Mouse (Mus musculus) midbrain, embryonic 12.5 days (tissue): Measurements from ENCODE around the gene Prkcb. TPM values are rescaled to one million over a fixed set of nuclear protein-coding genes. Genes with fewer than 3 reads are reported as not detected.

Experiments used
- ATAC-seq: fragments of 200-750 bp; cut with Nextera tagmentation; 2 replicates; pipeline ENCODE4 v1.8.0; 2017; ENCODE audit warnings: low read depth, moderate TSS enrichment, moderate library complexity; ENCODE audit not compliant: low FRiP score
- H3K27ac ChIP-seq: fragments of 300-500 bp; sonication (generic); replicated peaks from 2 replicates; pipeline ENCODE4 v1.5.1; 2016; ENCODE audit warnings: mild to moderate bottlenecking
- H3K27me3 ChIP-seq: fragments of 300-500 bp; sonication (generic); 2 replicates; pipeline ENCODE4 v1.6.1; 2016; ENCODE audit warnings: mild to moderate bottlenecking
- H3K36me3 ChIP-seq: fragments of 300-500 bp; sonication (generic); 2 replicates; pipeline ENCODE4 v1.6.1; 2016
- H3K4me1 ChIP-seq: fragments of 300-500 bp; sonication (generic); 2 replicates; pipeline ENCODE4 v1.6.1; 2016
- H3K4me2 ChIP-seq: fragments of 300-500 bp; sonication (generic); replicated peaks from 2 replicates; pipeline ENCODE4 v1.6.1; 2016; ENCODE audit warnings: mild to moderate bottlenecking, moderate library complexity
- H3K4me3 ChIP-seq: fragments of 300-500 bp; sonication (generic); 2 replicates; pipeline ENCODE4 v1.5.1; 2016; ENCODE audit warnings: mild to moderate bottlenecking
- H3K9ac ChIP-seq: fragments of 300-500 bp; sonication (generic); replicated peaks from 2 replicates; pipeline ENCODE4 v1.6.1; 2016; ENCODE audit warnings: mild to moderate bottlenecking, moderate library complexity
- H3K9me3 ChIP-seq: fragments of 300-500 bp; sonication (generic); 2 replicates; pipeline ENCODE4 v1.6.1; 2016; ENCODE audit warnings: mild to moderate bottlenecking
- WGBS: fragments of 180-500 bp; shearing (Covaris S2); methylation state at CpG from one replicate; pipeline ENCODE4 v1.1.7; 2016; 5-methylcytosine and 5-hydroxymethylcytosine counted together
- polyA plus RNA-seq: library from polyadenylated mRNA; unstranded; fragments of >200 nt; fragmentation: Nextera tagmentation; extraction: Ambion mirVana; gene quantifications from 2 replicates; pipeline ENCODE4 v1.2.1, GENCODE M21; 2016

Prkcb gene
- polyA plus RNA-seq, 1 experiment from 2014 or later = 24.2 TPM

DNA sequence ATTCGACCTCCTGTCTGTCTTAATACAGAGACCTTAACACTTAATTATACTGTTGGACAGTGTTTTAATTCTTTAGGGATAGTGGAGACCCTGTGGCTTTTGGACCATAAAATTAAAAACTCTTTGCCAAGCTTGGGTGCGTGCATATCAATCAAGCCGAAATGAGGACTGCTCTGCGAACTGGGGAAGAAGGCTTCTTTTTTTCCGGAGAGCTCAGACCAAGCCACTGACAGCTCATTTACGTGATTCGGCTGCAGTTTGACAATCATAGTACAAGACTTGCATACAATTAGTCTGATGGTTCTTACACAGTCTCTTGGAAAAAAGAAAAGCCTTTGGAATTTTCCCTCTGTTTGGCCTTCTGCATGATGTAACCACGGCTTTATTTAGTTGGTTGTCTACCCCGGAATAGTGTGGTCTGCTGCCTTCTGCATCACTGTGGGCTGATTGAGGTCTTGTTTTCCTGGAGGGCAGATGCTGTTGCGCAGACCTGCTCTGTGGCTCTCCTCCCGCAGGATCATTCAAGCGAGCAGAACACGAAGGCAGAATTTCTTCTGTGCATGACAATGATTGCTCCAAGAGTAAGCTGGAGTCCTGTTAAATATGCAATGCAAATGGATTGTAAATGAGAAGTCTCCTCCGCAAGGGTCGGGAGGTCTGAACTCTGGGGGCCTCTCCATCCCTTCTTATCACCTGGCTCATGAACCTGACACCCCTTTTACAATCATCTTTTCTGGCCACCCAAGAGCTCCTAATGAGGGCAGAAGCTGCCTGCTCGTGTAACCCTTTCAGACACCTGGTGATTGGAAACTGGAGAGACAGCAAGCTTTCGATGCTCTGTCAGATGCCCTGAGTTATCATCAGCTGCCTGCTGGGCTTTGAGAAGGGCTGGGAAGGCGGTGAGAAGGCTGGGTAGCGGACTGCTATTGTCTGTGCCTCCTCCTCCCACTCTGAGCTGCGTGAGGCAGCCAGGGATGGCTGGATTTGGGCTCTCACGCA lies 189.3 kb downstream of the Prkcb start:
- Histone ChIP-seq H3K9ac (no peak overlapping the region), H3K4me3 (0 out of 2 replicates have a peak overlapping the region, but pooled peaks have one; percentile 4)

DNA sequence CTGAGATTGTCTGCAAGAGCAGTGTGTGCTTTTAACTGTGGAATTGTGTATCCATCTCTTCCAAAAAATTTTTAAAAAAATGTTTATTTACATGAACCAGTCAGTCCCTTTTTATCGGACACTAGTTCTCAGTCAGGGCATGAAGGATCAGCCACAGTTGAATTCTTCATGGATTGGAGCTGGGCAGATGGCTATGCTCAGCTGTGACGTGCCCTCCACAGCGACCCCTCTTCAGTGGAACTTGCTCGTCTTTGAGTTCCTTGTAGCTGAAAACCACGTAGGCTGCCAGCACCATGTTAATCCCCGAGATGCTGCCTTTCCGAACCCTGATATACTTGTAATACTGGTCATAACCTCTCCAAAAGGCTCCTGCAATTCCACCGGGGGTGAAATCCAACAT lies 195.4 kb downstream of the Prkcb start:
- ATAC-seq = no peak
- H3K9me3 ChIP-seq = no peaks in the 10 kb centered on the region
- H3K36me3 ChIP-seq = no peaks in the 10 kb centered on the region
- H3K4me2 ChIP-seq = no peak overlapping the region
- H3K9ac ChIP-seq = no peak overlapping the region
- no peak overlapping the region for H3K4me3 ChIP-seq
- WGBS = 64% methylated on average over 8 of the region's 8 CpGs
- H3K4me1 ChIP-seq = peaks cover 15% of the 10 kb centered on the region
- H3K27me3 ChIP-seq = 0 out of 2 replicates have a peak, but pooled peaks cover 4% of the 10 kb centered on the region
- H3K27ac ChIP-seq = no peak overlapping the region

More for the DNA sequence above, 189.3 kb downstream of the Prkcb start:
- peak overlapping the region; percentile 38 for H3K4me2 ChIP-seq
- peak; percentile 77 for ATAC-seq
- H3K9me3 ChIP-seq = peaks cover 7% of the 10 kb centered on the region
- peak overlapping the region; percentile 83 for H3K27ac ChIP-seq
- no peaks in the 10 kb centered on the region for H3K36me3 ChIP-seq
- WGBS = 6% methylated on average over 21 of the region's 21 CpGs
- peaks cover 27% of the 10 kb centered on the region for H3K4me1 ChIP-seq
- peaks cover 4% of the 10 kb centered on the region; the same call in 1 of the 2 replicates for H3K27me3 ChIP-seq

DNA sequence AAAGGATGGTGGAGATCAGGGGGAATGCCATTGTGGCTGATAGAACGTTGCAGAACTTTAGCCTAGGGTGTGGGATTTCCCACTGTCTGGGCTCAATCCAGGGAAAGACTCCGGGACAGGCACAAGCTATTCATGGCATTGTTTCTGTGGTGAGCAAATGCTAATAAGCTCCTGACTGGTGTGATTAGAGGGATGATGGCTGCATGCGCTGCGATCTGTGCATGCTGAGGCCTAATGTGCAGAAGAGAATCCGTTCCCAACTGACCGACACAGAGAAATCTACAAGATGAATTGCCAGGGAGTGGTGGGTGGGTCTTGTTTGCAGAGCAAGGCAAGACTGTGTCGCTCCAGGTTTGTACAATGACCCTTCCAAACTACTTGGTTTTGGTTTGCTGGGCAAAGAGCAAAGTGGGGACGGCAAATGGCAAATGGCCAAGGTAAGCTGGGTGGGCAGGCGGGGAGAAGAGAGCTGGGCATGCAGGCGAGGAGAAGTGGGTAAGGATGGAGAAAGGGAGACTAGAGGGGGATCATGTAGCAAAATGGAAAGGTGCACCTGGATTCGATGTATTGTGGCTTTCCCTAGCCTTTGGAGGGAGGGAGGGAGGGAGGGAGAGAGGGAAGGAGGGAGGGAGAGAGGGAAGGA lies 199.5 kb downstream of the Prkcb start:
- peaks cover 11% of the 10 kb centered on the region; the same call in 1 of the 2 replicates for H3K4me1 ChIP-seq
- H3K27me3 ChIP-seq = no peaks in the 10 kb centered on the region
- no peaks in the 10 kb centered on the region for H3K36me3 ChIP-seq
- no peak overlapping the region for H3K4me2 ChIP-seq
- H3K27ac ChIP-seq = peak overlapping the region; percentile 7; the same call in 1 of the 2 replicates
- no peak overlapping the region for H3K4me3 ChIP-seq
- 42% methylated on average over 11 of the region's 11 CpGs for WGBS
- H3K9me3 ChIP-seq = no peaks in the 10 kb centered on the region
- ATAC-seq = peak; percentile 63
- H3K9ac ChIP-seq = no peak overlapping the region

DNA sequence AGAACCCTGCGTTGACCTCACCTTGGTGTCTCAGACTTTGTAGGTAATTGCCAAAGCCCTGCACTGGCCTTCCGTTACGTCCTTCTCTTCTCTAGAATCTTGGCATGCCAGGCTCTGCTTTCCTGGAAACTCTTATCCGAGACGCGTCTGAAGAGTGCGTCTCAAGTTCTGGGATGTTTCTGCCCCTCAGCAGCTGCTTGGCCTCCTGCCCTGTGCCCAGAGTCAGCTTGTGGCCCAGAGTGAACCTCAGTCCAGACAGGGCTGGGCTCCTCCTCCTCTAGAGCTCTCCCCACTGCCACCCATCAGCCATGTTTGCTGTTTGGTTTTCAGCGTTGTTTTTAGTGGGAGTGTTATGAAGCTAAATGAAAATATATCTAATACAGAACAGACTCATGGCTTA lies 203.5 kb downstream of the Prkcb start:
- Histone ChIP-seq H3K9me3 (no peaks in the 10 kb centered on the region), H3K27me3 (no peaks in the 10 kb centered on the region), H3K4me1 (peaks cover 11% of the 10 kb centered on the region), H3K4me3 (no peak overlapping the region), H3K9ac (no peak overlapping the region), H3K27ac (no peak overlapping the region), H3K4me2 (no peak overlapping the region), H3K36me3 (no peaks in the 10 kb centered on the region)
- no peak for ATAC-seq
- 96% methylated on average over 8 of the region's 8 CpGs for WGBS

DNA sequence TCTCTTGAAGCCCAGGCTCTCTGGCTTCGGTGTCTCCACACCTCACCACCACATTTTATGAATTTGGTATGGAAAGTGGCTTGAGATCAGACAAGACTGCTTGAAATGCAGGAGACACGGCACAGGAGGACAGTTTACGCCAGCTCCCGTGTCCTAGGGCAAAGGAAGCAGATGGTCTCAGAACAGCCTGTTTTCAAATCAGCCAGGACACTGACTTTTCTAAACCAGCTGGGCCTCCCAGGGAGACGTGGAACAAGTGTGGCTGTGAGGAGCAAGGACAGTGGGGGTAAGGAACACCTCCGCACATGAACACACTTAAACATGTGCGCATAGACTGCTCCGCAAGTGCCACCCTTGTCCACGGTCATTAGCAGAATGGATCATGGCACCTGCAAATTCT lies 204.4 kb downstream of the Prkcb start:
- WGBS = 81% methylated on average over 9 of the region's 9 CpGs
- Histone ChIP-seq H3K36me3 (no peaks in the 10 kb centered on the region), H3K27ac (0 out of 2 replicates have a peak overlapping the region, but pooled peaks have one; percentile 6), H3K27me3 (no peaks in the 10 kb centered on the region), H3K4me1 (peaks cover 5% of the 10 kb centered on the region), H3K9me3 (no peaks in the 10 kb centered on the region), H3K4me3 (no peak overlapping the region), H3K4me2 (no peak overlapping the region), H3K9ac (no peak overlapping the region)
- no peak for ATAC-seq

DNA sequence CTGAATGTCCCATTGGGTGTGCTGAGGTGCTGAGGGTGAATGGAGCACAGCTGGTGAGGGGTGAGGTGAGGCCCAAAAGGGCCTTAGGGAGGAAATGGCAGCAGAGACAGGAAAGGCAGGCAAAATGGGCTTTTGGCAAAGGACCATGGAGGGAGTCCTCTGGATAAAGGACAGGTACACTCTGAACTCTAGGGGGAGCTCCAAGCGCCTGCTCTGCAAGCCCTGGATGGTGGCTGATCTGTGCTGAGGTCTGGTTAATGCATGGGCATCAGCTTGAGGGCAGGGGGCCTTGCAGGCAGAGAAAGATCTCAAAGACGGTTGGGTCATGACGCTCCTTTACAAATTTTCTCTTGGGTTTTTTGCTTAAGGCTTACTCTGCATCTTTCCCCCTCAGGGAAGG lies 205.5 kb downstream of the Prkcb start:
- H3K4me2 ChIP-seq = no peak overlapping the region
- no peaks in the 10 kb centered on the region for H3K9me3 ChIP-seq
- no peak overlapping the region for H3K27ac ChIP-seq
- H3K4me1 ChIP-seq = no peaks in the 10 kb centered on the region; the same call in 1 of the 2 replicates
- no peak overlapping the region for H3K9ac ChIP-seq
- no peak overlapping the region for H3K4me3 ChIP-seq
- no peaks in the 10 kb centered on the region for H3K36me3 ChIP-seq
- no peaks in the 10 kb centered on the region for H3K27me3 ChIP-seq
- WGBS = 24% methylated on average over 3 of the region's 3 CpGs
- ATAC-seq = no peak

DNA sequence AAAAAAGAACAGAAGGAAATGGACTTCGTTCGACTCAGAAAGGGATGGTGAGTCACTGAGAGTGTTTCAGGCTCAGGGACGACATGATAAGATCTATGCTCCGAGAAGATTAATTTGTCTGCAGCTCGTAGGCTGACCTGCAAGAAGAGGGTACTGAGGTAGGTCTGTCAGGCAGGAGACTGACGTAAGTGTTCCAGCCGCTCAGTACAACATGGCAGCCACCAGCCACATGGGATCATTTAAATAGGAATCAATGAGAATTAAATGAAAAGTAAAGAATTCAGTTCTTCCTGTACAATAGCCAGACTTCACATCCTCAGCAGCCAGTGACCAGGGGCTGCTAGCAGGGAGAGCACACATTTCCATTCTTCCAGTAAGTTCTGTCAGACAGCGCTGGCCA lies 209.0 kb downstream of the Prkcb start:
- Histone ChIP-seq H3K4me3 (no peak overlapping the region), H3K27ac (no peak overlapping the region), H3K36me3 (no peaks in the 10 kb centered on the region), H3K9ac (no peak overlapping the region), H3K27me3 (no peaks in the 10 kb centered on the region), H3K9me3 (no peaks in the 10 kb centered on the region), H3K4me1 (peaks cover 5% of the 10 kb centered on the region; the same call in 1 of the 2 replicates), H3K4me2 (no peak overlapping the region)
- ATAC-seq = no peak
- 85% methylated on average over 8 of the region's 8 CpGs for WGBS

DNA sequence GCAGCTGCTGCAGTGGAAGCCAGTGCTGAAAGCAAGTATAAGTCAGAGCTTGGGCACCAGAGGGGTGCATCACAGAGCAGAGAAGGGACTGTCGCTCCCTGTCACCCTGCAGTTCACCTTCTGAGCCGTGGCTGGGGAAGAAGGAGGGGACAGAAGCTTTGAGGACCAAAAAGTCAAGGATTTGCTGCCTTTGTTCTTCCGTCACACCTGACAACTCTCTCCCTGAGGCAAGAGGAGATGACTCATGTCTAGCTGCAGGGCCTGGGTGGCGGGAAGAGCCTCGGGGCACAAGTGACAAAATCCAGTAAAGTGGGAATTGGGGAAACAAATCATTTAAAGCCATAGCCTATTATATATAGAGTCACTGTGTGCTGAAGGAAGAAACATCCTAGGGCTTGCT lies 209.9 kb downstream of the Prkcb start:
- Histone ChIP-seq H3K27ac (no peak overlapping the region), H3K4me3 (no peak overlapping the region)

DNA sequence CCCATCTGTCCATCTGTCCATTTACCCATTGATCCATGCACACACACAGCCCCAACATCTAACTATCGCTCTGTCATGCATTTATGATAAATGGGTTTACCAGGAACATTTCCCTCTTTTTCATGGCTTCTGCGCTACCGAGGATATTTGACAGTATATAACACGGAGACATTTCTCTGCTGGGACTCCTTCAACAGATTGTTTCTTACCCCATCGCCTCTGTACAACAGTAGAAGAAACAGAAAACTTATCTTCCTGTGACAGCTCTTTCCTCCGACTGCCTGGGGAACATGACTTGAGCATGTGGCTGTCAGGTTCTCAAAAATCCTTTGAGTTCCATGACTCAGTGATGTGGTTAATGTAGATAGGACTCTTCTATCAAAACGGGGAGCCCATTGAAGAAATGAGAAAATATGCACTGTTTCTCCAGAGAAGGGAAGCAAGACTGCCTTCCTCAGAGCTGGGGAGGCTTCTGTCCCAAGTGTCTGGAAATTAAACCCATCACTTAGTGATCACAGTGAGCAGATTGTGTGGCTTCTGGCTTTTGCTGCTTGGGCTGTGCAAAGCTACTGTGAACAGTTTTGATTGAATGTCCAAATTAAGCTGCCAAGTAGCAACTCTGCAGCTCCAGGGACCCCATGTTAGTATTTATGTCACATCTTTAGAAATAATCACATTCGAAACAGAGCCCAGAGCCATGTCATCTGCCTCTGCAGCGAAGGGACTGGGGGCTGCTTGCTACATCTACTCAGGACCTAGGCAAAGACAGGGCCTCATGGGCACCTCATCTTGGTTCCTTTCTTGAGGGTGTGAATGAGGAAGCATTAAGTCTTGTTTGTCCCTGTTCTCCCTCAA lies 211.4 kb downstream of the Prkcb start:
- H3K4me3 ChIP-seq = no peak overlapping the region
- WGBS = 83% methylated on average over 9 of the region's 9 CpGs
- no peak overlapping the region for H3K4me2 ChIP-seq
- no peaks in the 10 kb centered on the region for H3K9me3 ChIP-seq
- H3K4me1 ChIP-seq = peaks cover 5% of the 10 kb centered on the region; the same call in 1 of the 2 replicates
- no peak overlapping the region for H3K9ac ChIP-seq
- no peaks in the 10 kb centered on the region for H3K36me3 ChIP-seq
- ATAC-seq = no peak
- H3K27me3 ChIP-seq = no peaks in the 10 kb centered on the region
- no peak overlapping the region for H3K27ac ChIP-seq

More for the DNA sequence above, 209.9 kb downstream of the Prkcb start:
- WGBS = 50% methylated on average over 5 of the region's 5 CpGs
- no peaks in the 10 kb centered on the region for H3K36me3 ChIP-seq
- H3K9ac ChIP-seq = no peak overlapping the region
- H3K9me3 ChIP-seq = no peaks in the 10 kb centered on the region
- ATAC-seq = no peak
- H3K27me3 ChIP-seq = no peaks in the 10 kb centered on the region
- H3K4me2 ChIP-seq = no peak overlapping the region
- peaks cover 5% of the 10 kb centered on the region; the same call in 1 of the 2 replicates for H3K4me1 ChIP-seq

DNA sequence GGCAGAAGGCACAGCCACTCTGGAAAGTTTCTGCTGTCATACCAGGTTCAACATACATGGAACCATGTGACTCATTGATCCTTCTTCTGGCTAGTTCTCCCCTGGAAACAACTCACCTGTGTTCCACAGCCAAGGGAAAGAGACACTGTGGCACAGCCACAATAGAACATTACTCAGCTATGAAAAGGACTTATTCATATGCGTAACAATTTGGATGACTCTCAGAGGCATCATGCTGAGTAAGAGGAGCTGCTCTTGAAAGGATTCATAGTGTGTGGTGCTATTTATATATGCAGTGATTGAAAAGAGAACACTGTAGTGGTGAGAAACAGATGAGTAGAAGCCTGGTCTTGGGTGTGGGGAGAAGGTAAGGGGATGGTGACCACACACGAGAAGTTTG lies 217.9 kb downstream of the Prkcb start:
- Histone ChIP-seq H3K4me3 (no peak overlapping the region), H3K27me3 (no peaks in the 10 kb centered on the region), H3K27ac (no peak overlapping the region), H3K36me3 (no peaks in the 10 kb centered on the region), H3K9me3 (no peaks in the 10 kb centered on the region), H3K4me1 (no peaks in the 10 kb centered on the region), H3K9ac (no peak overlapping the region), H3K4me2 (no peak overlapping the region)
- WGBS = 89% methylated on average over 2 of the region's 2 CpGs
- no peak for ATAC-seq

DNA sequence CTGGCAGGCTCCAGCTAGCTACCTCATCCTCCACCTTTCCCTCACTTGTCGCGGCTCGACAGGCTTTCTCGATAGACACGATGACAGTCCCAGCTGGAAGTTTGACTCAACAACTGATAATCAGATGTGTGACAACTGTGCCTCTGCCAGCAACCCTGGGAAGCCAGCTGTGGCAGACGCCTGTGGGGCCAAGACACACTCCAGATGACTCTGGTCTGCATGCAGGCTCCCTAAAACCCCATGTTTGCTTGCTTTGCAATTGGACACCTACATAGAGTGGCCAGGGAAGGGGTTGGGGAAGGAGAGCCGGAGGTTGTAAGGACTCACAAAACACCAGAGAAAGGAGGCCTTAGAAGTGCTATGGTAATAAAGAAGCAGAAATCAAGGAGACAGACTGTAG lies 221.4 kb downstream of the Prkcb start:
- Histone ChIP-seq H3K9me3 (no peaks in the 10 kb centered on the region), H3K27ac (no peak overlapping the region), H3K4me3 (no peak overlapping the region), H3K36me3 (no peaks in the 10 kb centered on the region), H3K9ac (no peak overlapping the region), H3K4me2 (no peak overlapping the region), H3K4me1 (no peaks in the 10 kb centered on the region), H3K27me3 (no peaks in the 10 kb centered on the region)
- no peak for ATAC-seq
- WGBS = 69% methylated on average over 7 of the region's 7 CpGs
